Mouse (Mus musculus): ENCODE data around the gene Plekhh3. TPM values are rescaled to one million over a fixed set of nuclear protein-coding genes. Genes with fewer than 3 reads are reported as not detected.

Gene Plekhh3
- polyA plus RNA-seq, 1 experiment = 18.3 TPM

DNA sequence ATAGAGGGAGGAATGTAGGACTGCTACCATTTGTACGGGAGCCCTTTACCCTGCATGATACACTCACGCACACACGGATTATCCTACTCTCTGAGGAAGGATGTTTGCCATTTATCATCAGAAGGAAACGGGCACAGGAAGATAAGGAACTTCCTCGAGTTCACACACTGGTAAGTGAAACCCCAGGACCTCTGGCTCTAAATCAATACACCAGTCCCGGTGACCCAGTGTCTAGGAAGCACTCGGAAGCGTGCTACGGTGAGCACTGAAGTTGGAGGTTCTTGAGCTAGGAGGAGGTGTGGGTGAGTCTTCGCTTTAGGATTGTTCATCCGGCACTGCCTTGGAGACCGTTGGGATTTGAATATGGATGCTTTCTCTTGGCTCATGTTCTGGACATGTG lies 38.1 kb downstream of the Plekhh3 start:
- no peak for TF ChIP-seq FOSL1 (IDR thresholded peaks at IDR 0.05; ENCODE audit: insufficient read depth, low read length, poor library complexity, severe bottlenecking)
- no peak for TF ChIP-seq MYOD1 (IDR thresholded peaks at IDR 0.05; ENCODE audit: control insufficient read depth, insufficient read length, low read depth)
- no peak for TF ChIP-seq USF1 (IDR thresholded peaks at IDR 0.05; ENCODE audit: low read depth)
- TF ChIP-seq CEBPB (IDR thresholded peaks at IDR 0.05; ENCODE audit: low read depth) = no peak
- TF ChIP-seq MYOG (IDR thresholded peaks at IDR 0.05; ENCODE audit: control insufficient read depth, extremely low read depth, insufficient read length) = no peak
- TF ChIP-seq CTCF (IDR thresholded peaks at IDR 0.05; ENCODE audit: control insufficient read depth, insufficient read depth, insufficient read length) = no peak
- TF ChIP-seq MAX (IDR thresholded peaks at IDR 0.05) = no peak
- H3K79me3 ChIP-seq (ENCODE audit: low read depth) = no peaks in the 10 kb centered on the region
- H3ac ChIP-seq (ENCODE audit: control insufficient read depth, insufficient read length, low read depth) = no peak overlapping the region
- H3K27me3 ChIP-seq (ENCODE audit: control insufficient read depth, insufficient read depth, insufficient read length) = no peaks in the 10 kb centered on the region
- H3K36me3 ChIP-seq (ENCODE audit: control insufficient read depth, insufficient read depth) = no peaks in the 10 kb centered on the region
- H3K79me2 ChIP-seq (ENCODE audit: control insufficient read depth, insufficient read depth) = no peaks in the 10 kb centered on the region
- H3K4me3 ChIP-seq (ENCODE audit: insufficient read depth, poor library complexity, severe bottlenecking) = no peak overlapping the region

DNA sequence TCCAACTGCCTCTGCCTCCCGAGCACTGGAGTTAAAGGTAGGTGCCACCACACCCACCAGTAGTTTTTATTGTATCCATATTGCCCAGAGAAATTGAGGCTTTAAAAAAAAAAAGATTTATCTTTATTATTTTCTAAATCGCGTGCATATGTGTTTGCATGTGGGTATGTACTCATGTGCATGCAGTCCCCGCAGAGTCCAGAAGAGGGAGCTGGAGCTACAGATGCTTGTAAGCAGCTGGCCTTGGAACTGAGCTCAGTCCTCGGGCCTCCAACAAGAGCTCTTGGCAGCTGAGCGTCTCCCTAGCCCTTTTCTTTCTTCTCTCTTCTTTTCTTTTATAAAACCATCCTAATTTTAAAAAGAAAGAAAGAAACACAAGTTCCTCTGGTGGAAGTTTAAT lies 39.5 kb downstream of the Plekhh3 start:
- Histone ChIP-seq H3ac (ENCODE audit: control insufficient read depth, insufficient read length, low read depth) (no peak overlapping the region), H3K36me3 (ENCODE audit: control insufficient read depth, insufficient read depth) (peaks cover 1% of the 10 kb centered on the region), H3K4me3 (ENCODE audit: insufficient read depth, poor library complexity, severe bottlenecking) (no peak overlapping the region), H3K79me3 (ENCODE audit: low read depth) (no peaks in the 10 kb centered on the region), H3K79me2 (ENCODE audit: control insufficient read depth, insufficient read depth) (no peaks in the 10 kb centered on the region), H3K27me3 (ENCODE audit: control insufficient read depth, insufficient read depth, insufficient read length) (no peaks in the 10 kb centered on the region)
- TF ChIP-seq CTCF (IDR thresholded peaks at IDR 0.05; ENCODE audit: control insufficient read depth, insufficient read depth, insufficient read length) = no peak
- TF ChIP-seq FOSL1 (IDR thresholded peaks at IDR 0.05; ENCODE audit: insufficient read depth, low read length, poor library complexity, severe bottlenecking) = no peak
- TF ChIP-seq MYOD1 (IDR thresholded peaks at IDR 0.05; ENCODE audit: control insufficient read depth, insufficient read length, low read depth) = no peak
- TF ChIP-seq MAX (IDR thresholded peaks at IDR 0.05) = no peak
- no peak for TF ChIP-seq CEBPB (IDR thresholded peaks at IDR 0.05; ENCODE audit: low read depth)
- no peak for TF ChIP-seq MYOG (IDR thresholded peaks at IDR 0.05; ENCODE audit: control insufficient read depth, extremely low read depth, insufficient read length)
- no peak for TF ChIP-seq USF1 (IDR thresholded peaks at IDR 0.05; ENCODE audit: low read depth)

- Histone ChIP-seq H3K36me3 (ENCODE audit: control insufficient read depth, insufficient read depth) (peaks cover 7% of the 10 kb centered on the region), H3K79me2 (ENCODE audit: control insufficient read depth, insufficient read depth) (no peaks in the 10 kb centered on the region), H3K4me3 (ENCODE audit: insufficient read depth, poor library complexity, severe bottlenecking) (no peak overlapping the region), H3K27me3 (ENCODE audit: control insufficient read depth, insufficient read depth, insufficient read length) (no peaks in the 10 kb centered on the region), H3ac (ENCODE audit: control insufficient read depth, insufficient read length, low read depth) (no peak overlapping the region), H3K79me3 (ENCODE audit: low read depth) (no peaks in the 10 kb centered on the region)
- no peak for TF ChIP-seq USF1 (IDR thresholded peaks at IDR 0.05; ENCODE audit: low read depth)
- TF ChIP-seq MAX (IDR thresholded peaks at IDR 0.05) = no peak
- no peak for TF ChIP-seq CEBPB (IDR thresholded peaks at IDR 0.05; ENCODE audit: low read depth)
- no peak for TF ChIP-seq FOSL1 (IDR thresholded peaks at IDR 0.05; ENCODE audit: insufficient read depth, low read length, poor library complexity, severe bottlenecking)
- TF ChIP-seq CTCF (IDR thresholded peaks at IDR 0.05; ENCODE audit: control insufficient read depth, insufficient read depth, insufficient read length) = no peak
These were observed 40.0 kb downstream of the Plekhh3 start for GRCm38 (mm10) chr11:101131187-101131586.

DNA sequence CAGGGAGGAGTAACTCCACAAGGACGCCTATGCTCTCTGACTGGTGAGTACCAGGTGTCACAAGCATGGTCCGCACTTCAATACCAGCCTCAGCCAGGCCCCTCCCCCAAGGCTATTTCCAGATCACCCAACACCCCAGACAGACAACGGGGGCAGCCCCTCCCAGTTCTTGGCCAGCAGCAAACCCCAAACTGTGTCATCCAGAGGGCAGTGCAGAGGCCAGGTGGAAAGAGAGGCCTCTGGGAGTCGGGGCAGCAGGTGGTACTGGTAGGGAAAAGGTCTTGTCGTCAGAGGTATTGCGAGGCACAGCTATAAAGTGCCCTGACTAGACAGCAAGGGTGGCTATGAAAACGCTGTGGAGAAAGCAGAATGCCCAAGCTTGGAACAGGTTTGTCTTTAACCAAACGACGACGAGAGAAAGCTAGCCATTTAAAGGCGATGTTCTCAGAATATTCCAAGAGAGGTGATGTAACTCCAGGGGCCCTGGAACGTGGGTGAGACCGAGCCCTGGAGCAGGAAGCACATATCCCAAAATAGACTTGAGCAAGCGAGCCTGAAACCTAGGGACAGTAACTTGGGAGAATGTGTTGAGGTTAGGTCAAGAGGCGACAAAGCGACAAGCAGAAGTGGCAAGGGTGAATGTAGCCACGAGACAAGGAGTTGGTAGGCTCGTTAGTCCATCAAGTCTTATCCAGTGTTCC lies 40.9 kb downstream of the Plekhh3 start:
- Histone ChIP-seq H3K79me2 (ENCODE audit: control insufficient read depth, insufficient read depth) (no peaks in the 10 kb centered on the region), H3K79me3 (ENCODE audit: low read depth) (no peaks in the 10 kb centered on the region), H3K4me3 (ENCODE audit: insufficient read depth, poor library complexity, severe bottlenecking) (no peak overlapping the region), H3K27me3 (ENCODE audit: control insufficient read depth, insufficient read depth, insufficient read length) (no peaks in the 10 kb centered on the region), H3ac (ENCODE audit: control insufficient read depth, insufficient read length, low read depth) (no peak overlapping the region), H3K36me3 (ENCODE audit: control insufficient read depth, insufficient read depth) (peaks cover 15% of the 10 kb centered on the region)
- TF ChIP-seq CEBPB (IDR thresholded peaks at IDR 0.05; ENCODE audit: low read depth) (no peak), CTCF (IDR thresholded peaks at IDR 0.05; ENCODE audit: control insufficient read depth, insufficient read depth, insufficient read length) (no peak), USF1 (IDR thresholded peaks at IDR 0.05; ENCODE audit: low read depth) (no peak), MYOG (IDR thresholded peaks at IDR 0.05; ENCODE audit: control insufficient read depth, extremely low read depth, insufficient read length) (no peak), FOSL1 (IDR thresholded peaks at IDR 0.05; ENCODE audit: insufficient read depth, low read length, poor library complexity, severe bottlenecking) (no peak), MYOD1 (IDR thresholded peaks at IDR 0.05; ENCODE audit: control insufficient read depth, insufficient read length, low read depth) (no peak), MAX (IDR thresholded peaks at IDR 0.05) (no peak)

GRCm38 (mm10) chr11:101128996-101129577 lies 42.1 kb downstream of the Plekhh3 start:
- H3K4me3 ChIP-seq (ENCODE audit: insufficient read depth, poor library complexity, severe bottlenecking) = no peak overlapping the region

More at GRCm38 (mm10) chr11:101128996-101129577, 42.1 kb downstream of the Plekhh3 start:
- Histone ChIP-seq H3ac (ENCODE audit: control insufficient read depth, insufficient read length, low read depth) (no peak overlapping the region), H3K79me3 (ENCODE audit: low read depth) (no peaks in the 10 kb centered on the region), H3K27me3 (ENCODE audit: control insufficient read depth, insufficient read depth, insufficient read length) (no peaks in the 10 kb centered on the region), H3K36me3 (ENCODE audit: control insufficient read depth, insufficient read depth) (peaks cover 19% of the 10 kb centered on the region), H3K79me2 (ENCODE audit: control insufficient read depth, insufficient read depth) (no peaks in the 10 kb centered on the region)
- no peak for TF ChIP-seq FOSL1 (IDR thresholded peaks at IDR 0.05; ENCODE audit: insufficient read depth, low read length, poor library complexity, severe bottlenecking)
- TF ChIP-seq MYOD1 (IDR thresholded peaks at IDR 0.05; ENCODE audit: control insufficient read depth, insufficient read length, low read depth) = no peak
- no peak for TF ChIP-seq USF1 (IDR thresholded peaks at IDR 0.05; ENCODE audit: low read depth)
- TF ChIP-seq MYOG (IDR thresholded peaks at IDR 0.05; ENCODE audit: control insufficient read depth, extremely low read depth, insufficient read length) = no peak
- no peak for TF ChIP-seq MAX (IDR thresholded peaks at IDR 0.05)
- TF ChIP-seq CEBPB (IDR thresholded peaks at IDR 0.05; ENCODE audit: low read depth) = no peak
- TF ChIP-seq CTCF (IDR thresholded peaks at IDR 0.05; ENCODE audit: control insufficient read depth, insufficient read depth, insufficient read length) = no peak

Data from C2C12 (cell line).